Mouse (Mus musculus) forebrain, embryonic 12.5 days (tissue): ENCODE data around the gene Olfr1426. TPM values are rescaled to one million over a fixed set of nuclear protein-coding genes. Genes with fewer than 3 reads are reported as not detected.

Experiments
- ATAC-seq: fragments of 200-750 bp; cut with Nextera tagmentation; 2 replicates; pipeline ENCODE4 v1.8.0; 2017; ENCODE audit warnings: moderate TSS enrichment; ENCODE audit not compliant: low FRiP score
- H3K27ac ChIP-seq: fragments of 300-500 bp; sonication (generic); 2 replicates; pipeline ENCODE4 v1.5.1; 2016; ENCODE audit warnings: mild to moderate bottlenecking
- H3K27me3 ChIP-seq: fragments of 300-500 bp; sonication (generic); 2 replicates; pipeline ENCODE4 v1.6.1; 2016; ENCODE audit warnings: mild to moderate bottlenecking
- H3K36me3 ChIP-seq: fragments of 300-500 bp; sonication (generic); replicated peaks from 2 replicates; pipeline ENCODE4 v1.6.1; 2016; ENCODE audit warnings: mild to moderate bottlenecking
- H3K4me1 ChIP-seq: fragments of 300-500 bp; sonication (generic); 2 replicates; pipeline ENCODE4 v1.6.1; 2016
- H3K4me2 ChIP-seq: fragments of 300-500 bp; sonication (generic); 2 replicates; pipeline ENCODE4 v1.6.1; 2016; ENCODE audit warnings: mild to moderate bottlenecking, moderate library complexity
- H3K4me3 ChIP-seq: fragments of 300-500 bp; sonication (generic); replicated peaks from 2 replicates; pipeline ENCODE4 v1.5.1; 2016; ENCODE audit warnings: mild to moderate bottlenecking
- H3K9ac ChIP-seq: fragments of 300-500 bp; sonication (generic); 2 replicates; pipeline ENCODE4 v1.6.1; 2016; ENCODE audit warnings: mild to moderate bottlenecking
- H3K9me3 ChIP-seq: fragments of 300-500 bp; sonication (generic); 2 replicates; pipeline ENCODE4 v1.6.1; 2016
- WGBS: fragments of 180-500 bp; shearing (Covaris S2); methylation state at CpG from one replicate; pipeline ENCODE4 v1.1.7; 2016; 5-methylcytosine and 5-hydroxymethylcytosine counted together
- polyA plus RNA-seq: library from polyadenylated mRNA; unstranded; fragments of >200 nt; fragmentation: Nextera tagmentation; extraction: Ambion mirVana; gene quantifications from 2 replicates; pipeline ENCODE4 v1.2.1, GENCODE M21; 2016

Gene Olfr1426
- polyA plus RNA-seq, 1 experiment from 2014 or later, result not detected

GRCm38 (mm10) chr19:12041217-12041616 is 50.6 kb downstream of the Olfr1426 start, which contains the start of gene Olfr1423:
TSS of gene Olfr1423 (minus strand) at chr19:12041317.
- no peaks in the 10 kb centered on the region for H3K36me3 ChIP-seq
- 68% methylated on average over 2 of the region's 2 CpGs for WGBS
- H3K9me3 ChIP-seq, result no peaks in the 10 kb centered on the region
- H3K4me2 ChIP-seq, result no peak within 1 kb of the TSS
- no peaks in the 10 kb centered on the region for H3K4me1 ChIP-seq
- H3K27ac ChIP-seq, result no peak within 1 kb of the TSS
- no peaks in the 10 kb centered on the region for H3K27me3 ChIP-seq
- no peak within 1 kb of the TSS for H3K9ac ChIP-seq
- H3K4me3 ChIP-seq, result no peak within 1 kb of the TSS
- no peak for ATAC-seq

GRCm38 (mm10) chr19:12037727-12038126 is 54.1 kb downstream of the Olfr1426 start:
- Histone ChIP-seq H3K27ac (no peak overlapping the region), H3K9me3 (no peaks in the 10 kb centered on the region), H3K27me3 (no peaks in the 10 kb centered on the region), H3K36me3 (no peaks in the 10 kb centered on the region), H3K9ac (no peak overlapping the region), H3K4me2 (no peak overlapping the region), H3K4me3 (no peak overlapping the region), H3K4me1 (no peaks in the 10 kb centered on the region)
- no peak for ATAC-seq

Other genes with a start within 250 kb of the Olfr1426 start
- gene Olfr1418, start 230.9 kb downstream of the Olfr1426 start, polyA plus RNA-seq, result not detected in 2 replicates
- not detected in 2 replicates for gene Olfr1419, start 216.9 kb downstream of the Olfr1426 start, polyA plus RNA-seq
- 0.06 TPM in 1 of 2 replicates, not detected in the other for gene Olfr1420, start 205.4 kb downstream of the Olfr1426 start, polyA plus RNA-seq
- 23.4 and 26.8 TPM in 2 replicates for gene Patl1, start 179.6 kb downstream of the Olfr1426 start, polyA plus RNA-seq
- 5.8 and 6.3 TPM in 2 replicates for gene Osbp, start 126.1 kb downstream of the Olfr1426 start, polyA plus RNA-seq
- 0.04 TPM in 1 of 2 replicates, not detected in the other for gene Olfr1423, start 50.7 kb downstream of the Olfr1426 start, polyA plus RNA-seq
- not detected in 2 replicates for gene Olfr1424, start 29.3 kb downstream of the Olfr1426 start, polyA plus RNA-seq
- not detected in 2 replicates for gene Olfr1425, start 14.3 kb downstream of the Olfr1426 start, polyA plus RNA-seq
- gene Olfr1427, start 11.3 kb upstream of the Olfr1426 start, polyA plus RNA-seq, result not detected in 2 replicates
- not detected in 2 replicates for gene Olfr1428, start 23.9 kb upstream of the Olfr1426 start, polyA plus RNA-seq
- gene Olfr76, start 31.2 kb upstream of the Olfr1426 start, polyA plus RNA-seq, result not detected in 2 replicates
- gene Olfr1555-ps1, start 78.1 kb upstream of the Olfr1426 start, polyA plus RNA-seq, result not detected in 2 replicates
- not detected in 2 replicates for gene Olfr1431, start 108.6 kb upstream of the Olfr1426 start, polyA plus RNA-seq
- not detected in 2 replicates for gene Olfr1432, start 140.6 kb upstream of the Olfr1426 start, polyA plus RNA-seq
- not detected in 2 replicates for gene Olfr262, start 149.6 kb upstream of the Olfr1426 start, polyA plus RNA-seq
- not detected in 2 replicates for gene Olfr235, start 169.0 kb upstream of the Olfr1426 start, polyA plus RNA-seq
- gene Olfr1434, start 187.8 kb upstream of the Olfr1426 start, polyA plus RNA-seq, result not detected in 2 replicates
- not detected in 2 replicates for gene Olfr1436, start 207.1 kb upstream of the Olfr1426 start, polyA plus RNA-seq
- not detected in 2 replicates for gene Olfr1437, start 233.1 kb upstream of the Olfr1426 start, polyA plus RNA-seq
- not detected in 2 replicates for gene Olfr1438-ps1, start 243.9 kb upstream of the Olfr1426 start, polyA plus RNA-seq